22 mouse cellular contexts compared by ENCODE assay signal in genomic region chr7:66138878-66139277, GRCm38 (mm10).
"Had no signal": no experiment of that assay in that cellular context is flagged by ENCODE, and none has a peak within 500 bp of the region (broad histone marks: within the 10 kb centered on the region; RNA-seq: fewer than 3 reads in every experiment).

No protein-coding gene starts in this region.

- H3K9me3 ChIP-seq: heart, embryonic 10.5 days; heart, embryonic 12.5 days; hindbrain, embryonic 10.5 days; hindbrain, embryonic 12.5 days; intestine, embryonic 15.5 days; limb, embryonic 10.5 days; limb, embryonic 12.5 days had no signal

- ATAC-seq: hindbrain, embryonic 16.5 days; inflammation-experienced regulatory T-cells, adult 6 months; intestine, embryonic 15.5 days; intestine, postnatal 0 days had no signal

- H3K4me3 ChIP-seq: gastrocnemius, adult 2 months; heart, adult 2 months; heart, embryonic 10.5 days; heart, embryonic 12.5 days; hindbrain, embryonic 10.5 days; hindbrain, embryonic 12.5 days; intestine, embryonic 15.5 days; layer of hippocampus, adult 2 months; left cerebral cortex, adult 2 months; limb, embryonic 10.5 days; limb, embryonic 12.5 days had no signal

- H3K27ac ChIP-seq: gastrocnemius, adult 2 months; heart, adult 2 months; heart, embryonic 10.5 days; hindbrain, embryonic 10.5 days; hindbrain, embryonic 12.5 days; hindbrain, embryonic 14.5 days; intestine, embryonic 15.5 days; layer of hippocampus, adult 2 months; left cerebral cortex, adult 2 months; limb, embryonic 10.5 days; limb, embryonic 12.5 days had no signal

- H3K27me3 ChIP-seq: heart, embryonic 12.5 days; hindbrain, embryonic 12.5 days; intestine, embryonic 15.5 days; limb, embryonic 12.5 days had no signal

- H3K9ac ChIP-seq: heart, embryonic 12.5 days; hindbrain, embryonic 12.5 days; hindbrain, embryonic 14.5 days; intestine, embryonic 15.5 days; limb, embryonic 12.5 days had no signal

- DNase-seq: gastrocnemius, adult 2 months; gastrocnemius, postnatal 10 days; gastrocnemius, postnatal 25 days; heart, adult 2 months; heart, postnatal 10 days; kidney, adult 18-20 months; kidney, adult 8-10 months; kidney, postnatal 25 days; kidney, postnatal 4 days had no signal

- H3K36me3 ChIP-seq: hindbrain, embryonic 12.5 days; intestine, embryonic 15.5 days had no signal

- H3K4me2 ChIP-seq: heart, embryonic 12.5 days; hindbrain, embryonic 12.5 days; hindbrain, embryonic 14.5 days; intestine, embryonic 15.5 days; limb, embryonic 12.5 days had no signal
